Mouse (Mus musculus): Measurements from ENCODE around the gene Olfr1415. TPM values are rescaled to one million over a fixed set of nuclear protein-coding genes. Genes with fewer than 3 reads are reported as not detected.
"Not testable (repeated sequence)": the region's sequence is repeated elsewhere in the genome, so short reads cannot be mapped to it uniquely, and the experiment has no call there.

The Olfr1415 gene
- not detected for total RNA-seq (2021)

GRCm38 (mm10) chr1:92496001-92496400, at the start of gene Olfr1415:
Gene Olfr1415, minus strand, starts transcription at chr1:92496101.
- no peak for DNase-seq (ENCODE audit: extremely low spot score in 1 of 2, low spot score in 1 of 2)

GRCm38 (mm10) chr1:92539071-92539470, 43.2 kb upstream of the Olfr1415 start:
- DNase-seq (ENCODE audit: extremely low spot score in 1 of 2, low spot score in 1 of 2): no peak

DNA sequence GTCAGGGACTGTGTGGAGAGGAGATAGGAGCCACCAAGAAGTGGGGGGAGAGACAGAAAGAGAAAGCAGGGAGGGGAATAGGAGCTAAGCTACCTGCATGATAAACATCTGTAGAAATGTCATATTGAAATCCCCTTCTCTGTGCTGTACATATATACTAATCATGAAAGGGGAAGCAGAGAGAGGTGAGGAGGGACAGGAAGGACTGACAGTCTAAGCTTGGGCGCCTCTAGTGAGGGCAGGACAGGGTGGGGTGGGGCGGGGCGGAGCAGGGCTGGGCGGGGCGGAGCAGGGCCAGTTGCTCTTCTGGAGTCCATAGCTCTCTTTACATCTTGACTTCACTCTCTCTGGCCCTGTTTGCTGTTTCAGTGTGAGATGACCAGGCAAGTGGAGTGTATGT, 41.1 kb upstream of the Olfr1415 start:
- DNase-seq (ENCODE audit: extremely low spot score in 1 of 2, low spot score in 1 of 2): no peak

DNA sequence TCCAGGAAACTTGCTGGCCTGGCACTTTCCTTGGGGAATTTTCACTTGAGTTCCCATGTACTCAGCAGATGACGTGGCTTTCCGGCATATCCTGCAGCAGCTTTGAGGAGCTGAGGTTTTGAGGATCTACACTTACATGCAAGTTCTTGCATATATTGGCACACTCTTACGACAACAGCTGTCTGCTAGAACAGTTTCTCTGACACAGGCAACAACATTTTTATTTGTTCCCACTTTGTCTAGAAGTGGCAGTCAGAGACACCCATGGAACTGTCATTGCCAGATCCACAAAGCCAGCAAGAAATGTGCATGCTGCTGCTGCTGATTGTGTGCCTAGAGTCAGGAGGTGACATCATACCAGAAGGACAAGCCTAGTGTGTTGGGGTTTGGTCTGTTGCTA, 27.9 kb upstream of the Olfr1415 start:
- no peak for DNase-seq (ENCODE audit: extremely low spot score in 1 of 2, low spot score in 1 of 2)

DNA sequence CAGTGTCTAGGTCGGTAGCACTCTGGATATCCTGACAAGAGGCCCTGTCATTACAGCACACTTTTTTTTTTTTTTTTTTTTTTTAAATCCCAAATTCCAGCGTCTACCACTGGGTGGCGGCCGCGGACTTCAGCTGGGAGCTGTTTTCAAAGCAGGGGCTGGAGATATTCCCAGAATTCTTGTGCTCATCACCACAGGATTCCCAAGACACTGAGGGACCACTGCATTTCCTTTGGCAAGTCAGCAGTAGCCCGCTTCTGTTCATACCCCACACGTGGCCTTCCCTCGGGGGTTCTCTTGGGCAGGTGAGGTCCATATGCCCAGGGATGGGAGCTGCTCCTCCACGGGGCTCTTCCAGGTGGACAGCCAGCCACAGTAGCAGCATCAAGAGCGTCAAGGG, 25.5 kb upstream of the Olfr1415 start:
- DNase-seq (ENCODE audit: extremely low spot score in 1 of 2, low spot score in 1 of 2): peak; percentile 39 to 73

GRCm38 (mm10) chr1:92519046-92519445, 23.1 kb upstream of the Olfr1415 start:
- DNase-seq (ENCODE audit: extremely low spot score in 1 of 2, low spot score in 1 of 2): no peak

DNA sequence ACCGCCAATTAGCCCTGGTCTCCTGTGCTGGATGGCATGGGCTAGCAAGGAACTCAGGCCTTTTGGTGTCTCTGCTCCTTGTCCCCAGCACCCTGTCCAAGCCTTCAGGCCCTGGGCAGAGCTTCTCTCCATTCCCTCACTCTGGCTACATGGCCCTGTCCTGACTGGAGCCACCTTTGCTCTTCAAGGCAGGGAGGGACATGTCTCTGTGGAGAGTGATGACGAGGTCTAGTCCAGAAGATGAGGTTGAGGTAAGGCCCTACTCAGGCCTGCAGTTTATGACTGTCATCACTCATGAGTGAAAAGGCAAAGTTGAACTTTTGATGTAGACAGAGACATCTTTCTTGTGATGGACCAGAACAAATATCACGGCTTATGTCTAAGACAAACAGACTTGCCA, 22.7 kb upstream of the Olfr1415 start, which contains the start of gene Olfr1414:
TSS of gene Olfr1414 (minus strand) at position 101 of the 400 bp plus-strand sequence.
- no peak for DNase-seq (ENCODE audit: extremely low spot score in 1 of 2, low spot score in 1 of 2)

- DNase-seq (ENCODE audit: extremely low spot score in 1 of 2, low spot score in 1 of 2): no peak
Measured at GRCm38 (mm10) chr1:92515390-92515789, 19.5 kb upstream of the Olfr1415 start.

- not testable (repeated sequence) for DNase-seq (ENCODE audit: extremely low spot score in 1 of 2, low spot score in 1 of 2)
Measured at GRCm38 (mm10) chr1:92511646-92512045, 15.7 kb upstream of the Olfr1415 start.

GRCm38 (mm10) chr1:92485013-92485412, 10.9 kb downstream of the Olfr1415 start, which contains the start of gene Olfr1416:
Gene Olfr1416, minus strand, starts transcription at chr1:92485113.
- DNase-seq (ENCODE audit: extremely low spot score in 1 of 2, low spot score in 1 of 2): no peak

GRCm38 (mm10) chr1:92474066-92474578, 21.8 kb downstream of the Olfr1415 start:
- DNase-seq (ENCODE audit: extremely low spot score in 1 of 2, low spot score in 1 of 2): no peak

- peak; percentile 94 for DNase-seq (ENCODE audit: extremely low spot score in 1 of 2, low spot score in 1 of 2)
Measured at GRCm38 (mm10) chr1:92473165-92474041, 22.5 kb downstream of the Olfr1415 start, which contains the start of gene Ndufa10. Gene Ndufa10, minus strand, starts transcription at chr1:92473860.

DNA sequence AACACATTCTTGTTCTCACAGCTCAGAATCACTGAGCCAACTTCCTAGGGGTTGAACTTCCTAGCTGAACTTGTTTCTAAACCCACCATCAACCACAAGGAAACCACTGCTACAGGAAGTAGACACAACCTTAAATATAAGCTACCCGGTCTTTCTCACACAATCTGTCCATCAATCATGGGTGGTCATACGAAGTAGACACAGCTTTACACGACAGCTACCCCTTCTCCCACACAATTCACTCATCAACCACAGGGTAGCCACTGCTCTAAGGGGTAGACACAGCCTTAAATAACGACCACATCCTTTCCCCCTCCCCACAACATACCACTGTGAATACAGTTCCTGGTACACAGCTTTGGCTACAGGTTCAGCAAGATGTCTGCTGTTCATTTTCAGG, 27.0 kb downstream of the Olfr1415 start:
- DNase-seq (ENCODE audit: extremely low spot score in 1 of 2, low spot score in 1 of 2): no peak

DNA sequence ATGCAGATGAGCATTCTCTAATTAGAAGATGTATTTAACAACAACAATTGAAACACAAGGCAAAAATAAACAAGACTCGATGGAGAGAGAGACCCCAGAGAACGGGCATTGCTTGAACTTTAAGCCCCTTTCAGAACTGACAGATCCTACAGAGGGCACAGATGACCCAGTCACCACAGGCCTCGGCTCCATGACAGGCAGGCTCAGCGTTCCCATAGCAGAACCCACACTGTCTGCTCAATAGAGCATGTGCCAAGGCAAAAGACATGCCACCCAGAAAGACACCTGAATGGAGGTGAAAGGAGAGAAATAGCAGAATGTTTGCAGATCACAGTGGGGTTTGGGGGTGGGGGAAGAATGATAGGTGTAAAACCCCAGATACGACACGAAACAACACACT, 37.5 kb downstream of the Olfr1415 start:
- DNase-seq (ENCODE audit: extremely low spot score in 1 of 2, low spot score in 1 of 2): no peak

GRCm38 (mm10) chr1:92457758-92458157, 38.1 kb downstream of the Olfr1415 start:
- no peak for DNase-seq (ENCODE audit: extremely low spot score in 1 of 2, low spot score in 1 of 2)

DNA sequence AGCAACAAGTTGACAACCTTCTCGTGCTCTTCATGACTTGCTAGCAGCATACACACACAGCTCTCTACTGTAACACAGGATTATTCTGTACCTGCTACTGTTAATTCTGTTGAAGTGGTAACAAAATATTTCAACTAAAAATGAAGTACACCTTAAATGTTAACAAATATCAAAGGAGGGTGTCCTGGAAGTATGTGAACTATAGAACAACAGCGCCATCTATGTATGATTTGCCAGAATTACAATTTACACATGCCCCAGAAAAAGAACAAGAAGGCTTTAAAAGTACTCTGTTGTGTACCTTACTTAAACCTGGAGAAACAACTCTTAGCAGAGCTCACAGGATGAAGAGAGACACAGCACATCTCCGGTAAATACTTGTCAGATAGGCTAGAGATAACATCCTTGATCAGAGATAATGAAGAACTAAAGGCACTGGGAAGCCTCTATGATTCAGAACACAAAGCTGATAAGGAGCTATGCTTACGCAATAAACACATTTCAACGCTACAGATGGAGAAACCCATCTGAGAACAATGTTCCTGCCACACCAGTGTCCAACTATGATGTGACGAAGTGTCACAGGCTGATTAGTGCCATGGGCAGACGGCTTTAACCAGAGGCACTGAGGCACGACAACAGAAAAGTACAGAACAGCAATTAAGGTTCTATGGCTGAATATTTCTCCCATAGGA, 42.0 kb downstream of the Olfr1415 start:
- DNase-seq (ENCODE audit: extremely low spot score in 1 of 2, low spot score in 1 of 2): no peak

DNA sequence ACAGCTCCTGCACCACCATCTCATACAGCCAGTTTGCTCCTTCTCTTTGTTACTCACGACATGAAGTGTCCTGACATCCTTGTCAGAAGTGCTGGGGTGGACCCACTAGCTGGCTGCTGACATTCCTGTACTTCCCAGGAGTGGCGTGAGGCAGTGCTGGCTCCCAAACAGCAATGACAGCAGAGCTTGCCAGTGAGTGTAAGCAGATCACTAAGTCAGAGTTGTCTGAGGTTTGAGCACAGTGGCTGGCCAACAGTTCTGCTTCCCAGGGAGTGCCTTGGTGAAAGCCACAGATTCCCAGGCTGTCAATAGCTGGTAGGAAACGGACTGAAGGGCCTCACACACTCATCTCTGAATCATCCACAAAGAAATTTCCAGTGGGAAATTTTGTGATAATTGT, 47.6 kb downstream of the Olfr1415 start:
- no peak for DNase-seq (ENCODE audit: extremely low spot score in 1 of 2, low spot score in 1 of 2)

DNA sequence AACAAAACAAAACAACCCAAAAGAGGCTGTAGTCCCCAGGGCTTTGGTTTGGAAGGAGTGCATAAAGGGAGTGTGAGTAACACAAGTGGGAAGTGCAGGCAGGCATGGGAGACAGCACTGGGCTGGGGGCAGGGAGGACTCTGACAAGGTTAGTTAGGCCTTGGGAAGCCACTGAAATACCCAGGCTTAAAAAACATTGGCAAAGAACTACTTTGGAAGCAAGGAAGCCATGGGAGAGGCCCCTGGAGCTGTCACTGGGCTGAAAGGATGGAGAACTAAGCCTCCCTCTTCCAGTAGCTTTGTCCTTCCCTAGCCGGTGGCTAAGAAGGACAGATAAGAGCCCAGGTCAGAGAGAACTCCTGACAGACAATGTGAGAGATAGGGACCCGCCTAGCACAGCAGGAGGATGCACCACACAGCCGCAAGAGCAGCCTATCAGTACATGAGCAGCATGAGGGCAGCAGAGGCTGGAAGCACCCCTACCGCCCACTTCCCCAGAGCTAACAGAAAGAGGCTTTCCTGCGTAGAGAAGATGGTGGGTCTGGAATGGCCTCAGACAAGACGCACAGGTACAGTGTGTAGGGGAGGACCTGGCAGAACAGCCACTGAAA, 54.3 kb downstream of the Olfr1415 start:
- no peak for DNase-seq (ENCODE audit: extremely low spot score in 1 of 2, low spot score in 1 of 2)

DNA sequence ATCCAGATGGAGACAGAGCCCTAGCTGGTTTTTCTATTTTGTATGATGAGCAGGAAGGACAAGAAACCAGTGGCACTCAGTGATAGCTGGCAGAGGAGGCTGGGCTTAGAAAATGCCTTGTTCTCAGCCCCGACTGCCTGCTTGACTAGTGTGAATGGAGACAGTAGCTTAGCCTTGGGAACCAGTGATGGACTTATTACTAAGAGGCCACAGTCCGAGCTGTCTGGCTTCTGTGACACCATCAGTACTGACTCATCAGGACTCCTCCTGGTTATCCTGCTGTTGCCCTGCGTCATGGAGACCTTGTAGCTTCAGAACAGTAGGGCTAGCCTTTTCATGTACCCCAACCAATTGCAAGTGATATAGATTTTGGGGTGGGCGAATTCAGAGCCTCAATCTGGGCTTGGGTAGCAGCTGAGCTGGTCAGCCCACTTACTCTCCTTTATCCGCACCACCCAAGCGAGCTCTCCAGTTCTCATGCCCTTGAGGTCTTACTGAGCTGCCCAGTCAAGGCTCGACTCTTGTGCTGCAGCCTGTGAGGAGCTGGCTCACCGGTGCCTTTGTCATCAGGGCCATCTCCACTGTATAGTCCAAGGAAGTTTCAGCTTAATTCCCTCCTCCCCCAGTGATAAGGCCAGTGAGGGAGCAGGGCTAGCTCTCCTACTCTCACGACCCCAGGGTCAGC, 55.7 kb downstream of the Olfr1415 start:
- DNase-seq (ENCODE audit: extremely low spot score in 1 of 2, low spot score in 1 of 2): no peak

Measured in layer of hippocampus, postnatal 25 days (tissue).